Mouse (Mus musculus) lung, postnatal 0 days (tissue): Measurements from ENCODE around the gene Aff1.

Experiments
- CTCF ChIP-seq: IDR thresholded peaks from 2 replicates; pipeline ENCODE4 v1.5.1; 2016; ENCODE audit warnings: antibody characterized with exemption, mild to moderate bottlenecking
- EP300 ChIP-seq: IDR thresholded peaks from 2 replicates; pipeline ENCODE4 v1.6.1; 2016; ENCODE audit warnings: antibody characterized with exemption, mild to moderate bottlenecking, control low read depth

DNA sequence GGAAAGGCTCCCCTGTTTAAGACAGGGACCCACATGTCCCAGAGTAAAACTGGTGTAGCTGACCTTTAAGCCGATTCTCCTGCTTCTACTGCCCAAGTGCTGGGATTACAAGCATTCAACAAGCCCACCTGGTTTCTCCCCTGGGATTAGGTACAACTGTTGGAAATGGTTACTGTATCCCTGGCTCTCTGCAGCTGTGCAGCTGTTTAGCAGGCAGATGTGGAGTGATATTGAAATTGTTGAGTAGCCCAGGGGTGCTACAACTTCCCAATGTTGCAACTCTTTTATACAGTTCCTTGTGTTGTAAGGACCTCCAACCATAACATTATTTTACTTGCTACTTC is 48.7 kb downstream of the Aff1 start:
- no peak for TF ChIP-seq CTCF
- TF ChIP-seq EP300: no peak
